Mouse (Mus musculus): Measurements from ENCODE around the gene Rnase2b.
"Not testable (repeated sequence)": the region's sequence is repeated elsewhere in the genome, so short reads cannot be mapped to it uniquely, and the experiment has no call there.

Rnase2b gene

DNA sequence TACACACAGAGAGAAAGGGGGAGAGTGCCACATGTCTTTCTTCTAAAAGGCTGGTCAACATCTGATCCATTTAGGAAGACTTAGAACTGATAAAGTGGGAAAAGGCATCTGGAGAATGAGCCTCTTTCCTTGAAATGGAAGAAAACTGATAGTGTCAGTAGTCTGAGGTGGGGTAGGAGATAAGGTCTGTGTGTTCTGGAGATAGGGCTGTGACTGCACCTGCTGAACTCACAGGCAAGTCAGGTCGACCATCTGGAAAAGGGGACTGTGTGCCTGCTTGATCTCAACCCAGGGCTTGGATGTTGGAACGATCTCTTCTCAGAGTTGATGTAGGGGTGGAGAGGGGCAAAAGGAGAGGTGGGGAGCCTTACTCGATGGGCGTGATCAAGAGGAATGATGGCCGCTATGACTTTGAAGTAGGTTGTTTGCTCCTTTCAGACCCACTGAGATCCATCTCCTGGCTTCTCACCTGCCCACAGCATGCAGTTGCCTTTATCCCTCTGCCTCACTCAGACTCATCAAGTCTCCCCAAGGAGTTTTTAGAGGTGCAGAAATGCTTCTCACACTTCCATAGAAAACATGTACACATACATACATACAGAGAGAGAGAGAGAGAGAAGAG lies 9.7 kb upstream of the Rnase2b start:
- DNase-seq (ENCODE audit: low spot score in 2 of 2) = no peak

DNA sequence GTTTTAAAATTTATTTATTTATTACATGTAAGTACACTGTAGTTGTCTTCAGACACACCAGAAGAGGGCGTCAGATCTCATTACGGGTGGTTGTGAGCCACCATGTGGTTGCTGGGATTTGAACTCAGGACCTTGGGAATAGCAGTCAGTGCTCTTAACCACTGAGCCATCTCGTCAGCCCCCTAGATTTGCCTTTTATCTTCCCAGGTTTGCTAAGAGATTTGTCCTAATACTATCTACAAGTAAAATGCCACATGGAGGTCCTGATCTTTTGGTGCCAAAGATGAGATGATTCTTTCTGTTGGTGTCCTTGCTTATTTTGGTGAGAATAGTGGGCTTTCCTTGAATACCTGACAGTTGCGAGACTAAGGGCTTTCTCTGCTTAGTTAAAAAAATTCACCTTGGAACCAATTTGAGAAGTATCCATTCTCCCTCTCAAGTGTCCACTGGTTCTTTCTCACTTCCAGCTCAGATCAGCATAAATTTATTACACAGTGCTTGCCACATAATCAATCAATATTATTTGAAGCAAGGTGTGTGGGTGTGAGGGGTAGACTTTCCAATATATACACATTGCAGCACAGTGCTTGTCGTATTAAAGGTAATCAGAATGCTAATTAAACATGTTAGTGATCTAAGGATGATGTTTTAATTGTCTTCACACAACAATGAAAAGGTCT lies 5.9 kb upstream of the Rnase2b start:
- no peak for DNase-seq (ENCODE audit: low spot score in 2 of 2)

DNA sequence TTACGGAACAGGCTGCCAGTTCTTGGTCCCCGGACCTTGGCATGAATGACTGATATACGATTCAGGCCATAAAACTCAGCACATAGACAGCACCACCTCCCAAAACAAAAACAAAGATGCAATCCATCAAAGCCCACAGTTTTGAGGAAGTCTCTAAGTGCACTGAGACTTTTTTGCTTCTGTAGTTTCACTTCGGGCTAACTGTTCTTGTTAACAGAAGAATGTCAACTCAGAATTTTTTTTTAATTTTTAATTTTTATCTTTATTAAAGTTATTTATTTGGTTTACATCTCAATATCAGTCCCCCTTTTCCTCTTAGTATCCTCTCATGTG lies 5.4 kb upstream of the Rnase2b start:
- no peak for DNase-seq (ENCODE audit: low spot score in 2 of 2)

DNA sequence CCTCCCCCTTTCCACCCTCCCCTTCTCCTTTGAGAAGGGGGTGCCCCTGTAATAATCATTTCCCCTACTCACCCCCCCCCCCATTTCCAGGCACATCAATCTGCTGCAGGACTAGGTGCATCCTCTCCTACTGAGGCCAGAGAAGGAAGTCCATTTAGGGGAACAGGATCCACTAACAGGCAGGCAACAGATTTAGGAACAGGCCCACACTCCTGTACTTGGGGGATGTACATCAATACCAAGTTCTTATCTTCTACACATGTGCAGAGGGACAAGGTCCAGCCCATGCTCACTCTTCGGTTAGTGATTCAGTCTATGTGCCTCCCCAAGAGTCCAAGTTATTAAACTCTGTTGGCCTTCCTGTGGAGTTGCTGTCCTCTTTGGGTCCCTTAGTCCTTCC lies 5.0 kb upstream of the Rnase2b start:
- DNase-seq (ENCODE audit: low spot score in 2 of 2) = no peak

DNA sequence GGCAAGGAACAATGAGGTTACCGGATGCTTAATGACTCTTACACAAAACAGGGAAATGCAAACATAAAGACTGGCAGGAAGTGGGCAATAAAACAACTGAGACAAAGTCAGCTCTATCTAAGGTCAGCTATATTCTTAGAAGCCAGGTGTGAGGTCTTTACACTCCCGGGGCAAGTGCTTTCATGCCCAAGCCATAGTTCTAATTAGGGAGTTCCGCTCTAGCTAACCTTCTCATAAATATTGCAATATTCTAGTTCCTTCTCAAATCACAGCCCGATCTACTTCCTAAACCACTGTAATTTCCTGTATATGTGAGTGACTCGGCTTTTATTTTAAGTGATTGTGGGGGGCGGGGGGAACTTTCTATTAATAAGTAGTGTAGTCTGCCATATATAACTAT lies 1.3 kb downstream of the Rnase2b start:
- DNase-seq (ENCODE audit: low spot score in 2 of 2) = not testable (repeated sequence)

DNA sequence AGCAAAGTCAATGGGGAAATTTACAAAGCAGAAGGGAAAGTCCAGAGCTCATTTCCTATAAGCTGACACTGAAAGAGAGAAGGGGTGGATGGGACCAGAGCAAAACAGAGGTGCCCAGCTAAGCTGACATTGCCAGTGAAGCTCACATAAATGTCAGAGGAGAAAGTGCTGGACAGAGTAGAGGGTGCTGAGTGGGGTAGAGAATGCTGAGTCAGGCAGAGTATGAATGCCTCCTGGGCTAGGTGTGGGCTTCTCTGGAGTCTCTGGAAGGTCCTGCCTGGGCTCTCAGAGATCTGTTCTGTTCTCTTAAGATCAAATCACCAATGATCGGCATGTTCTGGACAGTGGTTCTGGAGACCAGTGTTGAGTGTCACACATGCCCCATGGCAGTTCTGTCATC lies 3.4 kb downstream of the Rnase2b start:
- DNase-seq (ENCODE audit: low spot score in 2 of 2) = no peak

DNA sequence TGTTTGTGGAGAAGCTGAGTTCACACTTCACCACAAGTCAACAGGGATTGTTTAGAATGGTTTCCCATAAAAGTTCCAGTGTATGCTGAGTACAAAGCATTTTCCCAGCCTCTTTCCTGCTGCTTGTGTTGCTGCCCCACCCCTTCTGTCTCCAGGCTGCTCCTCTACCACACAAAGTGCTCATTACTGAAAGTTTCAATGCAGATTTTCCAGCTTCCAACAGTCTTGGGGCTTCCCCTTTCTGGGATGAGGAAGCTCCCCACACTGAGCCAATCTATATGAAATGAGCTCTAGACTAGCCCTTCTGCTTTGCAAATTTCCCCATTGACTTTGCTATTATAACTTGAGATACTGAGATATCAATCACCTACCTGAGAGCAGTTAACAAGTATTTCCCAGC lies 4.0 kb downstream of the Rnase2b start:
- DNase-seq (ENCODE audit: low spot score in 2 of 2) = no peak

DNA sequence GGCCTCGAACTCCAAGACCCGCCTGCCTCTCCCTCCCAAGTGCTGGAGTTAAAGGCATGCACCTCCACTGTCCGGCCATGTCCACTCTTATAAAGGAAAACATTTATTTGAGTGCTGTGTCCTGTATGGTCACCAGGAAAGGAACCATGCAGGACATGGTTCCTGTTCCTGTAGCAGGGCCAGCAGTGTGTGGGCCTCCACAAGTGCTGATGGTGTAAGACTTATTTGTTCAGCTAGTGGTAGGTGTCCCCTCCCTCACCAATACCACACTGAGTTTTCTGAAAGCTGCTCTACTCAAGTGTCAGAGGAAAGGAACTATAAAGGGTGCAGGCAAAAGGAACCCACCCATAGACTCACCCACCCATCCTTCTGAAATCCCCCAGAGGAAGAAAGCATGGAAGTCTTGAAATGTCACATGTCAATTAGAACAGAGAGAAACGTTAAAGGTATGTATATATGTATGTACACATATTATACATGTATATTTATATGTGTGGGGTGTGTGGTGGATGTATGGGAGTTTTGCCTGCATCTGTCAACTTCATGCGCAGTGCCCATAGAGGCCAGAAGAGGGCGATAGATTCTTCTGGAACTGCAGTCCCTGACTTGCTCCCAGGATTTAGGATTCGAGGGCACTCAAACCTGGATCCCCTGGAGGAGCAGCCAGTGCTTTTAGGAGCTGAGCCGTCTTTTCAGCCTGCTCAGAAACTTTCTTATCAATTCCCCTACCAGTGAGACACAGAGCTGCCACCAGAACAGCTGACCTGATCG lies 10.2 kb downstream of the Rnase2b start:
- not testable (repeated sequence) for DNase-seq (ENCODE audit: low spot score in 2 of 2)

DNA sequence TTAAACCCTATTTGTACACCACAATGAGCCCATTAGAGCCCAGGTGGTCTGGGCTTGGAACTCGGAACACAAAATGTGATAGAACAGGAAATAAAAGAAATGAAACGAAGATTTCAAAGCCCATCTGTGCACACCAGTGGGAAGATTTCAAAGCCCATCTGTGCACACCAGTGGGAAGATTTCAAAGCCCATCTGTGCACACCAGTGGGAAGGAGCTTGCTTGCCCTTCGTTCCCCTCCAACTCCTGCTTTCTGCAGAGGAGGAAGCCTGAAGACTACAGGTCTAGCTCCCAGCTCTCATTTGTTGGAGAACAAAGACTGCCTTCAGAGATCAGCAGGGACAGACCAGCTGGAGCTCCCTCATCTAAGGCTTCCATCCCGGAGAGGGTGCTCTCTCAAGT lies 10.9 kb downstream of the Rnase2b start:
- not testable (repeated sequence) for DNase-seq (ENCODE audit: low spot score in 2 of 2)

DNA sequence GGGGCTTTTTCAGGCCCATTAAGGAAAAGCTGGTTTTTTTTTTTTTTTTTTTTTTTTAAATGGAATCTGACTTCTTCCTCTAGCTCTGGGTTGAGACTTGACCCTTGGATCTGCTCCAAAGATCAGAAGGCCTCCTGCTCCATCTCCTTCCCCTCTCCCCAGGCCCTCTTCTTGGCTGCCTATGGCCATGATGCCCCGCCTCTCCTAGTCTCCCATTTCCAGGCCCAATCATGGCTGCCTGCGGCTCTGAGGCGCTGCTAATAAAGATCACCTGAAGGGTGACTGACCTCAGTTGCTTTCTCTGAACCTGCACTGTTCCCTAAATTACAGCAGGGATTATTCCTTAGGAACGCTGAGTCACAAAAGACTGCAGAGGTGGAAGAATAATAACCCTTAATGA lies 11.8 kb downstream of the Rnase2b start:
- DNase-seq (ENCODE audit: low spot score in 2 of 2) = no peak

DNA sequence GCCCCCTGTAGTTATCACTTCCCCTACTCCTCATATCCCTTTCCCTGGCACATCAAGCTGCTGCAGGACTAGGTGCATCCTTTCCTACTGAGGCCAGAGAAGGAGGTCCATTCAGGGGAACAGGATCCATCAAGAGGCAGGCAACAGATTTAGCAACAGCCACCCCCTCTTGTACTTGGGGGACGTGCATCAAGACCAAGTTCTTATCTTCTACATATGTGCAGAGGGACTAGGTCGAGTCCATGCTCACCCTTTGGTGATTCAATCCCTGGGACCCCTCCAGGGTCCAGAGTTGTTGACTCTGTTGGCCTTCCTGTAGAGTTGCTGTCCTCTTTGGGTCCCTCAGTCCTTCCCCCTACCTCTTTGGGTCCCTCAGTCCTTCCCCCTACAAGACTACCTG lies 19.0 kb downstream of the Rnase2b start:
- DNase-seq (ENCODE audit: low spot score in 2 of 2) = not testable (repeated sequence)

DNA sequence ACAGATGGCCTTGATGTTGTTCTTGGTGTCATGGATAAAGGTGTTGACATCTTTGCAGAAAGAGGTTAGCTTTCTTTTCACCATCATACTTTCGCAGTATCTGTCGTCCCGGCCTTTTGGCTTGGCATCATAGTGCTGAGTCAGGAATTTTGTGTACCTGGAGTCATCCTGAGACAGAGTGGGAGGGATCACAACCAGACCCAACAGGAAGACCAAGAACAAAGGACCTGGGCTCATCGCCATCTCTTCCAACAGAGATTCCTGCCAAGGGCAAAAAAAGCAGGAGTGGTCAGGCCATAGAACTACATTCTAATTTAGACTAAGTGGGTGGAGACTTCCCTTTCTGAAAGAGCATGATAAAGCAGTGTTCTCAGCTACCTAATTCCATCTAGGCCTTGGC lies 33.6 kb downstream of the Rnase2b start:
- DNase-seq (ENCODE audit: low spot score in 2 of 2) = no peak

DNA sequence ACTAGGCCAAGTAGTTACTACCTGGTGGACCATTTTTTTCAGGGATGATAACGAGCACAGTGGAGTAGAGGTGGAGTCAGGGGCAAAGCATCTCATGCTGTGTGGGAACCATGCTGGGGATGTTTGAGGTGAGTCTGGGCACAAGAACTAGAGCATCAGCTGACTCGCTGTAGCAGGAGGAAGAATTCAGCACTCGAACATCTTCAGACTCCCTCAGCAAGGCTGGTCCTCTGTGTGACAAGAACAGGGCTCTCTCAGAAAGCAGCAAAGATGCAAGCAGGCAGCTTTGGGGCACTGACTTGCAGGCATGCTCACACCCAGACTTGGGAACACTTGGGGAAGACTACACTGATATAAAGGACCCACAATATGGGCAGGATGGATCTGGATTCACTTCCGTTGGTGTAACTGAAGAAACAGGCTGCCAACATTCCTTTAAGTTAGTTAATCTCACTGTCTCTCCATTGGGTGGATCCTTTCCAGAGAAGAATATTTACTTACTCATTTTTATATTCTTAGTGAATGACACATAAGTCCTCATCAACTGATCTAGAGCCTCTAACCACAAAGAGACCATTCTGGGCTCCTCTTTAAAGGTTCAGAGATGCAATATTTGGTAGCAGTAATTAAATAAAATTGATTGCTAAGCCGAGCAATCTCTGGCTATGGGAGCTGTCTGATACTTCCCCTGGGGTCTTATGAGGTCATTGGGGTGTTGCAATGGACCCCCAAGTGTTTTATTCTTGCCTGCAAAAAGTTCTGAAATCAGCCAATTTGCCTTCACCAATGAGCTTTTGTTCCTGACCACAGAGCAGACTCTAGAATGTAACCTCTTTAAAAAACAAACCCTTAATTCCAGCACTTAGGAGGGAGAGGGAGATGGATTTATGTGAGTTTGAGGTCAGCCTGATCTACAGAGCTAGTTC lies 37.3 kb downstream of the Rnase2b start, which contains the start of gene Ang2:
Gene Ang2, minus strand, starts transcription at position 51 of the 926 bp plus-strand sequence.
- no peak for DNase-seq (ENCODE audit: low spot score in 2 of 2)

DNA sequence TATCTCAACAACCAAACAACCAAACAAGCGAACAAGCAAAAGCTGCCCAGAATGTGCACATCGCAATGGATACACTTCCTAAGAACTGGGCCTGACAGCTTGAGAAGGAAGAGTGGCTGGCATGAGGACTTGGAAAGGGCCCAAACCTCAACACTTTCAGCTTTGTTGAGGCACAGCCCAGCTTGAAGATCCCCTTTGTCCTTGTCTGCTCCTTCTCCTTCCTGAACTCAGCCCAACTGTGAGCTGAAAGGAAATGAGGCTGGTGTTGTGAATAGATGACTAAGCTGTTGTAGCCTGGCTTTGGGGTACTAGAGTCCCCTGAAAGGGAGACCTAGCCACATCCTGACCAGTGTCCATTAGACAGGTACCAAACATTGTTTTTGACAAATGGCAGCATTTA lies 38.0 kb downstream of the Rnase2b start:
- no peak for DNase-seq (ENCODE audit: low spot score in 2 of 2)

DNA sequence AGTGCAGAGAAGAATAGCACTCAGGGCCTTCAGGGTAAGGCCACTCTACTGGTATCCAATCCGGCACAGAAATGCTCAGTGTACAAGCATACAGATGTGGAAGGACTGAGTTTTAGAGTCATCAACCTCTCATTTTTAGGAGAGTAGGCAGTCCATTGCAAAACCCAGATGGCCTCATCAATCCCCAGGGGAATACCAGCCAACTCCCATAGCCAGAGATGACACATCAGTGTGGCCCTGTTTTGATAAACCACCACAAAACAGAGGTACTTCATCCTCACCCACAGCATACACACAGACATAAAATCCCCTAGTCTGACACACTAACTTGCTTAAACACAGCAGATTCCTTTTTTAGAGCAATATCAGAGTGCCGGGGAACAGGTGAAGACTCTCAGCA lies 38.4 kb downstream of the Rnase2b start:
- DNase-seq (ENCODE audit: low spot score in 2 of 2) = no peak

DNA sequence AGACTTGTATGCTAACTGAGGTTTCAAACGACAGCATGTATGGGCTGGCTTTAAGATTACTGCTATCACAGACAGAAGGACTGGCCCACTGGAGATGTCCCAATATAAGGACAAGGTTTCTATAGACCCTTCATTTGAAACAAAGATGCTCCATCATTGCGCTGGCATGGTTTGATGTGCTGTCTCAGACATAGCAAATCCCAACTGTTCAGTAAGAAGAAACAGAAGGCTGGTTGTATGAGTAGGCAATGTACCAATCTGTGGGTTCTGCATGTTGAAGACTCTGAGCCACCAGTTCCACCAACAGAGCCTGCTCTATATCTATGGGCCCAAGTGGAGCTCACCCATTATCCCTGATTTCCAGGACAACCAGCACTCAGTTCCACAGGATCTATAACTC lies 41.1 kb downstream of the Rnase2b start, which contains the start of gene Ear14:
Gene Ear14, plus strand, starts transcription at position 277 of the 400 bp plus-strand sequence.
- DNase-seq (ENCODE audit: low spot score in 2 of 2) = no peak
